Mouse (Mus musculus) bone marrow macrophage, adult 2 months (primary cell): ENCODE measurements around the gene Psapl1. TPM values are rescaled to one million over a fixed set of nuclear protein-coding genes. Genes with fewer than 3 reads are reported as not detected.

Source experiments
- H3K27ac ChIP-seq: 2 replicates; pipeline ENCODE4 v1.5.1; 2012; ENCODE audit warnings: low read depth, low read length; ENCODE audit not compliant: insufficient read depth
- H3K4me1 ChIP-seq: 2 replicates; pipeline ENCODE4 v1.6.1; 2012; ENCODE audit warnings: low read length; ENCODE audit not compliant: control insufficient read depth, insufficient read depth
- H3K4me3 ChIP-seq: 2 replicates; pipeline ENCODE4 v1.5.1; 2012; ENCODE audit warnings: mild to moderate bottlenecking, low read length, moderate library complexity; ENCODE audit not compliant: insufficient read depth
- CTCF ChIP-seq: IDR thresholded peaks from 2 replicates; pipeline ENCODE4 v1.5.1; 2012; ENCODE audit warnings: low read depth, mild to moderate bottlenecking, low read length, moderate library complexity
- POLR2A ChIP-seq: IDR thresholded peaks from 2 replicates; pipeline ENCODE4 v1.6.1; 2012; ENCODE audit warnings: mild to moderate bottlenecking, low read depth, low read length, borderline replicate concordance
- polyA plus RNA-seq: library from polyadenylated mRNA; stranded (reverse); fragments of >200 nt; gene quantifications from 2 replicates; pipeline ENCODE4 v1.2.4, GENCODE M21; 2012; ENCODE audit not compliant: missing spikeins, insufficient read depth, insufficient read length

The Psapl1 gene
- polyA plus RNA-seq, 1 experiment = not detected

- Histone ChIP-seq H3K27ac (no peak overlapping the region), H3K4me1 (no peaks in the 10 kb centered on the region), H3K4me3 (no peak overlapping the region)
- TF ChIP-seq POLR2A (no peak), CTCF (no peak)
Measured at GRCm38 (mm10) chr5:36179708-36180107, 24.1 kb upstream of the Psapl1 start.

GRCm38 (mm10) chr5:36182326-36182725, 21.5 kb upstream of the Psapl1 start:
- TF ChIP-seq CTCF = no peak
- TF ChIP-seq POLR2A = no peak
- Histone ChIP-seq H3K27ac (no peak overlapping the region), H3K4me3 (no peak overlapping the region), H3K4me1 (no peaks in the 10 kb centered on the region)

- H3K4me3 ChIP-seq = no peak overlapping the region
- TF ChIP-seq POLR2A (no peak), CTCF (no peak)
- no peak overlapping the region for H3K27ac ChIP-seq
- no peaks in the 10 kb centered on the region for H3K4me1 ChIP-seq
Measured at GRCm38 (mm10) chr5:36186294-36187053, 17.3 kb upstream of the Psapl1 start.

- Histone ChIP-seq H3K27ac (no peak overlapping the region), H3K4me3 (no peak overlapping the region), H3K4me1 (no peaks in the 10 kb centered on the region)
- no peak for TF ChIP-seq CTCF
- no peak for TF ChIP-seq POLR2A
Measured at GRCm38 (mm10) chr5:36188310-36188709, 15.5 kb upstream of the Psapl1 start.

GRCm38 (mm10) chr5:36191285-36191684, 12.5 kb upstream of the Psapl1 start:
- TF ChIP-seq POLR2A (no peak), CTCF (no peak)
- H3K4me3 ChIP-seq = no peak overlapping the region
- H3K27ac ChIP-seq = no peak overlapping the region
- no peaks in the 10 kb centered on the region for H3K4me1 ChIP-seq

GRCm38 (mm10) chr5:36191876-36192275, 11.9 kb upstream of the Psapl1 start:
- no peak overlapping the region for H3K4me3 ChIP-seq
- TF ChIP-seq CTCF (no peak), POLR2A (no peak)
- no peaks in the 10 kb centered on the region for H3K4me1 ChIP-seq
- H3K27ac ChIP-seq = no peak overlapping the region

- Histone ChIP-seq H3K27ac (no peak overlapping the region), H3K4me3 (no peak overlapping the region), H3K4me1 (no peaks in the 10 kb centered on the region)
- TF ChIP-seq POLR2A (no peak), CTCF (no peak)
Measured at GRCm38 (mm10) chr5:36192677-36193076, 11.1 kb upstream of the Psapl1 start.

- no peak overlapping the region for H3K27ac ChIP-seq
- H3K4me3 ChIP-seq = no peak overlapping the region
- TF ChIP-seq POLR2A (no peak), CTCF (no peak)
- no peaks in the 10 kb centered on the region for H3K4me1 ChIP-seq
Measured at GRCm38 (mm10) chr5:36194631-36195030, 9.2 kb upstream of the Psapl1 start.

GRCm38 (mm10) chr5:36195436-36195835, 8.4 kb upstream of the Psapl1 start:
- Histone ChIP-seq H3K4me1 (no peaks in the 10 kb centered on the region), H3K27ac (no peak overlapping the region), H3K4me3 (no peak overlapping the region)
- TF ChIP-seq CTCF (no peak), POLR2A (no peak)

- no peaks in the 10 kb centered on the region for H3K4me1 ChIP-seq
- TF ChIP-seq POLR2A (no peak), CTCF (no peak)
Measured at GRCm38 (mm10) chr5:36199519-36199918, 4.3 kb upstream of the Psapl1 start.

GRCm38 (mm10) chr5:36202781-36203180, 1.0 kb upstream of the Psapl1 start:
- no peak for TF ChIP-seq POLR2A
- no peak for TF ChIP-seq CTCF
- H3K4me3 ChIP-seq = no peak overlapping the region
- no peaks in the 10 kb centered on the region for H3K4me1 ChIP-seq
- no peak overlapping the region for H3K27ac ChIP-seq

More at GRCm38 (mm10) chr5:36199519-36199918, 4.3 kb upstream of the Psapl1 start:
- Histone ChIP-seq H3K27ac (no peak overlapping the region), H3K4me3 (no peak overlapping the region)
